Mouse (Mus musculus) midbrain, embryonic 15.5 days (tissue): ENCODE measurements around the gene Aqp6. TPM values are rescaled to one million over a fixed set of nuclear protein-coding genes. Genes with fewer than 3 reads are reported as not detected.

Experiments used
- ATAC-seq: fragments of 200-750 bp; cut with Nextera tagmentation; replicated peaks from 2 replicates; pipeline ENCODE4 v1.8.0; 2017; ENCODE audit warnings: moderate TSS enrichment
- H3K27ac ChIP-seq: fragments of 300-500 bp; sonication (generic); 2 replicates; pipeline ENCODE4 v1.5.1; 2015; ENCODE audit warnings: mild to moderate bottlenecking, inconsistent platforms
- H3K27me3 ChIP-seq: fragments of 300-500 bp; sonication (generic); replicated peaks from 2 replicates; pipeline ENCODE4 v1.6.1; 2015; ENCODE audit warnings: inconsistent platforms
- H3K36me3 ChIP-seq: fragments of 300-500 bp; sonication (generic); replicated peaks from 2 replicates; pipeline ENCODE4 v1.6.1; 2015; ENCODE audit warnings: inconsistent platforms
- H3K4me1 ChIP-seq: fragments of 300-500 bp; sonication (generic); 2 replicates; pipeline ENCODE4 v1.6.1; 2015; ENCODE audit warnings: inconsistent platforms
- H3K4me2 ChIP-seq: fragments of 300-500 bp; sonication (generic); 2 replicates; pipeline ENCODE4 v1.6.1; 2015; ENCODE audit warnings: inconsistent platforms, mild to moderate bottlenecking, moderate library complexity
- H3K4me3 ChIP-seq: fragments of 300-500 bp; sonication (generic); 2 replicates; pipeline ENCODE4 v1.5.1; 2015; ENCODE audit warnings: mild to moderate bottlenecking, inconsistent platforms
- H3K9ac ChIP-seq: fragments of 300-500 bp; sonication (generic); 2 replicates; pipeline ENCODE4 v1.6.1; 2015; ENCODE audit warnings: mild to moderate bottlenecking, inconsistent platforms
- H3K9me3 ChIP-seq: fragments of 300-500 bp; sonication (generic); 2 replicates; pipeline ENCODE4 v1.6.1; 2016; ENCODE audit warnings: inconsistent platforms
- WGBS: fragments of 180-500 bp; shearing (Covaris S2); methylation state at CpG from one replicate; pipeline ENCODE4 v1.1.7; 2015; ENCODE audit warnings: mixed read lengths; 5-methylcytosine and 5-hydroxymethylcytosine counted together
- polyA plus RNA-seq: library from polyadenylated mRNA; unstranded; fragments of >200 nt; fragmentation: Nextera tagmentation; extraction: Ambion mirVana; gene quantifications from 2 replicates; pipeline ENCODE4 v1.2.1, GENCODE M21; 2015

Gene Aqp6
- polyA plus RNA-seq, 1 experiment from 2014 or later: 0.49 TPM

DNA sequence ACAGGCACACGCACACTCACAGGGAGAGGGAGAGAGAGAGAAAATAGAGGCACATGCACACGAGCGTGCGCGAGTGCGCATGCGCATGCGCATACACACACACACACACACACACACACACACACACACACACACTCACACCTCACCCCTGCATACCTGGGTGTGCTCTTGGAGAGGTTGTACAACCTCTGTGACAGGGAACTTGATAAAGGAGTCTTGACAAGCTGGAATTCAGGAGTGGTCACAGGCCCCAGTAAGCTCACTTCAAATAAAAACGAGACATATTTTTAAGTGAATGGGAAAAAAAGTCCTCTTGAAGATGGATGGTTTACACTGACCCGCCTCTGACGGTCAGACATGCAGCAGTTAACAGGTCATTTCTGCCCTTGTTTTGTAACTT is 20.9 kb downstream of the Aqp6 start:
- Histone ChIP-seq H3K27me3 (no peaks in the 10 kb centered on the region), H3K27ac (no peak overlapping the region), H3K9ac (no peak overlapping the region), H3K4me2 (no peak overlapping the region), H3K4me1 (no peaks in the 10 kb centered on the region), H3K36me3 (0 out of 2 replicates have a peak, but pooled peaks cover 8% of the 10 kb centered on the region), H3K4me3 (no peak overlapping the region), H3K9me3 (no peaks in the 10 kb centered on the region)
- 96% methylated on average over 11 of the region's 11 CpGs for WGBS
- ATAC-seq: no peak

- peaks cover 6% of the 10 kb centered on the region; the same call in 1 of the 2 replicates for H3K4me1 ChIP-seq
- H3K27ac ChIP-seq: no peak overlapping the region
- no peak overlapping the region for H3K4me2 ChIP-seq
- H3K4me3 ChIP-seq: no peak overlapping the region
- no peak overlapping the region for H3K9ac ChIP-seq
- H3K27me3 ChIP-seq: no peaks in the 10 kb centered on the region
- H3K36me3 ChIP-seq: peaks cover 12% of the 10 kb centered on the region
- H3K9me3 ChIP-seq: no peaks in the 10 kb centered on the region
- ATAC-seq: no peak
Measured at GRCm38 (mm10) chr15:99631618-99632017, 30.4 kb downstream of the Aqp6 start.

GRCm38 (mm10) chr15:99634702-99635101 is 33.5 kb downstream of the Aqp6 start:
- H3K4me3 ChIP-seq: no peak overlapping the region
- H3K4me1 ChIP-seq: peaks cover 20% of the 10 kb centered on the region
- peaks cover 12% of the 10 kb centered on the region for H3K36me3 ChIP-seq
- no peak overlapping the region for H3K27ac ChIP-seq
- H3K4me2 ChIP-seq: no peak overlapping the region
- H3K9me3 ChIP-seq: no peaks in the 10 kb centered on the region
- no peak for ATAC-seq
- no peaks in the 10 kb centered on the region for H3K27me3 ChIP-seq
- 94% methylated on average over 7 of the region's 7 CpGs for WGBS
- no peak overlapping the region for H3K9ac ChIP-seq

DNA sequence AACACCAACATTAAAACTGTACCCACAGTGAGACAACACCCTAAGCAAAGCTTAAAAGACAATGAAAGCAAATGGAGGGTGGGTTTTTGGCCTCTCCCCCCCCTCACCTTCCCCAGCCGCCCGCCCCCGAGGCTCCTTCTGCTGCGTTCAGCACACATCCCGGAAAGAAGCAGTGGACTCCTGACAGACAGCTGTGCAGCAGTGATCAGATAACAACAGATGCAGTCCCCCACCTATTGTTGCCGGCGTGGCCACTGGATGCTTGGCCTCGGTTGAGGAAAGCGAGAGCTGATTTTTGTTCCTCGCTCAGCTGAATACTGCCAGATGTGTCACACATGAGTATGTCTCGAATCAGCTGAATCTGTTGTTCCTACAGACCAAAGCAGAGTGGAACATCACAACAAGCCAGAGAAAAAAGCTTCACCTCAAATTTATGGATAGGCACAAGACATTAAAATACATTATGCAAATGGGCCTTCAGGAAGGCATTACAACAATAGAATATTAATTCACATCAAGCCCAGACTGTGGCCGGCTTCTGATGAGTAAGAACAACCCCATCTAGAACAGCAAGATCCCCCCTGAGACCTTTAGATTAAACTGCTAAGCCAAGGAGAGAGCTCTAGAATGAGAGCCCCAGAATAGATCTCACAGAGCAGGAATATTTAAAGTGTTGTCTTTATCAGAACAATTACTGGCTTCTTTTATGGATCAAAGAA is 36.4 kb downstream of the Aqp6 start:
- H3K4me1 ChIP-seq: peaks cover 23% of the 10 kb centered on the region
- H3K9me3 ChIP-seq: no peaks in the 10 kb centered on the region
- peak overlapping the region; percentile 81 for H3K27ac ChIP-seq
- 38% methylated on average over 12 of the region's 12 CpGs for WGBS
- ATAC-seq: peak; percentile 63; the same call in 1 of the 2 replicates
- no peaks in the 10 kb centered on the region for H3K27me3 ChIP-seq
- H3K4me3 ChIP-seq: no peak overlapping the region
- peaks cover under 1% of the 10 kb centered on the region; the same call in 1 of the 2 replicates for H3K36me3 ChIP-seq
- H3K9ac ChIP-seq: no peak overlapping the region
- H3K4me2 ChIP-seq: peak overlapping the region; percentile 22

GRCm38 (mm10) chr15:99638124-99638485 is 36.9 kb downstream of the Aqp6 start:
- H3K4me1 ChIP-seq: peaks cover 25% of the 10 kb centered on the region
- H3K9me3 ChIP-seq: no peaks in the 10 kb centered on the region
- H3K36me3 ChIP-seq: no peaks in the 10 kb centered on the region; the same call in 1 of the 2 replicates
- H3K27ac ChIP-seq: peak overlapping the region; percentile 81
- H3K27me3 ChIP-seq: no peaks in the 10 kb centered on the region
- WGBS: 58% methylated on average over 5 of the region's 5 CpGs
- H3K9ac ChIP-seq: no peak overlapping the region
- H3K4me3 ChIP-seq: no peak overlapping the region
- 0 out of 2 replicates have a peak, but pooled peaks have one; percentile 67 for ATAC-seq
- no peak overlapping the region for H3K4me2 ChIP-seq

GRCm38 (mm10) chr15:99642622-99643021 is 41.4 kb downstream of the Aqp6 start:
- Histone ChIP-seq H3K9ac (no peak overlapping the region), H3K9me3 (no peaks in the 10 kb centered on the region), H3K4me1 (peaks cover 50% of the 10 kb centered on the region), H3K4me3 (no peak overlapping the region), H3K4me2 (no peak overlapping the region), H3K27me3 (no peaks in the 10 kb centered on the region), H3K36me3 (no peaks in the 10 kb centered on the region), H3K27ac (no peak overlapping the region)
- 57% methylated on average over 6 of the region's 6 CpGs for WGBS
- ATAC-seq: no peak

- peak overlapping the region; percentile 53; the same call in 1 of the 2 replicates for H3K27ac ChIP-seq
- no peak overlapping the region for H3K9ac ChIP-seq
- no peak overlapping the region for H3K4me2 ChIP-seq
- H3K9me3 ChIP-seq: no peaks in the 10 kb centered on the region
- ATAC-seq: peak; percentile 56; the same call in 1 of the 2 replicates
- H3K4me1 ChIP-seq: peaks cover 56% of the 10 kb centered on the region
- H3K27me3 ChIP-seq: no peaks in the 10 kb centered on the region
- WGBS: 67% methylated on average over 10 of the region's 10 CpGs
- no peaks in the 10 kb centered on the region for H3K36me3 ChIP-seq
- H3K4me3 ChIP-seq: no peak overlapping the region
Measured at GRCm38 (mm10) chr15:99643832-99644231, 42.6 kb downstream of the Aqp6 start.

DNA sequence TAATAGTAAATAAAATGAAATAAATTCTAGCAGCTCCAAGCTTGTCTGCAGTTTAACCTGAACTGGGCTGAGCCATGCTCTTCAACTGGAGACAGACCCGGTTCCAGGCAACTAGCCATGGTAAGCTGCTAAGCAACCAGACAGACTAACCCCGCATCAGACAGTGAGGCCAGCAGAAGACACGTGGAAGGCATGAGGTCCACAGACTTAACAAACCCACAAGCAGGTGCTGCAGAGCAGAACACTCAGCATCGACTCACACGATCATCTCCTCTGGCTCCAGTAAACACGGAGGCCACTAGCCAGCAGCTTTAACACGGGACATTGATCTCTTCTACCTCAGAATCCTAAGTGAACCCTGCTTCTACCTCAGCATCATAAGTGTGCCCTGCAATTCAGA is 43.6 kb downstream of the Aqp6 start:
- 0 out of 2 replicates have a peak, but pooled peaks have one; percentile 63 for ATAC-seq
- Histone ChIP-seq H3K36me3 (no peaks in the 10 kb centered on the region), H3K4me1 (peaks cover 64% of the 10 kb centered on the region)

DNA sequence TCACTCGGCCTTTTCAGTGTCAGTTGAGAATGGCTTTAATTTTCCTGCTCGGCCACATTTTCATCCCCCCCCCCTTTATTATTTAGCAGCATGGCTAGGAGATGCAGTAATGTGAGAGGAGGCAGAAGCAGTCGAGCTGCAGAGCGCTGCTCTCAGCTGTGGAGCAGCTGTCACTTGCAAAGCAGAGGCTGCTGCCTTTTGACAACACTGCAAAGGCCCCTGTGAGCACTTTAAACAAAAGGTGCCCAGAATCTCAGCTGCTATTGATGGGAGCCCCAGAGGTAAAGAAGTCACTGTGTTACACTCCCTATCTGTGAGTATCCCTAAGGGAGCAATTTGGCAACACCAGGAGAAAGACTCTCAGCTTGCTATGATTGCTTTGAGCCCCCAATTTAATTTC is 47.1 kb downstream of the Aqp6 start:
- no peaks in the 10 kb centered on the region for H3K9me3 ChIP-seq
- no peaks in the 10 kb centered on the region for H3K27me3 ChIP-seq
- WGBS: 10% methylated on average over 4 of the region's 4 CpGs
- no peaks in the 10 kb centered on the region for H3K36me3 ChIP-seq
- 0 out of 2 replicates have a peak overlapping the region, but pooled peaks have one; percentile 16 for H3K9ac ChIP-seq
- no peak for ATAC-seq
- H3K4me3 ChIP-seq: no peak overlapping the region
- peak overlapping the region; percentile 15; the same call in 1 of the 2 replicates for H3K4me2 ChIP-seq
- H3K27ac ChIP-seq: peak overlapping the region; percentile 75
- peaks cover 78% of the 10 kb centered on the region for H3K4me1 ChIP-seq

More for the DNA sequence above, 43.6 kb downstream of the Aqp6 start:
- 31% methylated on average over 7 of the region's 7 CpGs for WGBS
- H3K9ac ChIP-seq: no peak overlapping the region
- no peaks in the 10 kb centered on the region for H3K9me3 ChIP-seq
- H3K27ac ChIP-seq: peak overlapping the region; percentile 35
- H3K4me2 ChIP-seq: no peak overlapping the region; the same call in 1 of the 2 replicates
- no peak overlapping the region for H3K4me3 ChIP-seq
- no peaks in the 10 kb centered on the region for H3K27me3 ChIP-seq

DNA sequence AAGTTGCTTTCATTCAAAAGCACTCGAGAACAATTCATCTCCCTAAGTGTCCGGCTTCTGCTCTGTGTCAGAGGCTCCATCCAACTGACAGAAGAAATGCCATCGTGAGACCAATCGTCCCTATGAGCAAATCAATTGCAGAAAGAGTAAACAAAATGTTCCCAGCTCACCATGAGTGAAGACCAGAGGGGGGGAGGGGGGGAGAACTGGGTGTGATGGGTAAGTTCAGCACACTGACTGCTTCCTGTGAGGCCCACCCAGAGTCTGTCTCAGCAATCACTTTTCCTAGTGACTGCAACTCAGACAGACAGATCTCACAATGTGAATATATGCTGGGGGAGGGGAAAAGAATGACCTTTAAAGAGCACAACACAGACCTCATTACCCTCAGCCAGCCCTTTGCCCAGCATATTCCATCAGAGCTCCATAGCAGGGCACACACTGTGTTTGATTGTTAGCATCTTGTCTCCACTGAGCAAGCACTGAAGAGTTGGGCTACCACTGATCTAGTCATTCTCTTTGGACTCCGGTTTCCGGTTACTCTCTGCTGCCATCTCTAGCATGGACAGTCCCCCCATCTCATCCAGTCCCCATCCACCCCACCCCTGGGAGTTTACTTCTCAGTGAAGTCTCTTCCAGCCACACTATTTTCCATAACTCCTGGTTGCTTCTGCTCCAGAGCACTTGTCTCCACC is 48.0 kb downstream of the Aqp6 start:
- peaks cover 77% of the 10 kb centered on the region for H3K4me1 ChIP-seq

DNA sequence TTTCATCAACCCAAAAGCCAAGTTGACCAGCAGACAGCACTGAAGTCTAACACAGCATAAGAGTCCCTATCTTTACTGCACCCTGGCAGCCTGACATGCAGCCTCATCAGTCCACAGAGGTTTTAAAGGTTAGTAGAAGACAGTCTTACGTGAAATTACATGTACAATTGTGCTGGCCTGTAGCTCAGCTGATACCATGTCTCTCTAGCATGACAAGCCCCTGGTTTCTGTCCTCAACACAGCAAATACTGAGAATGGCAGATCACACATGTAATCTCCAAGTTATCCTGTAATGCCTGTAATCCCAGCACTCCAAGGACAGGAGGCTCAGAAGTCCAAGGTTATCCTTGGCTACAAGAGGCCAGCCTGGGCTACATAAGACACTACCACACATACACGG is 49.1 kb downstream of the Aqp6 start:
- 56% methylated on average over 2 of the region's 2 CpGs for WGBS
- Histone ChIP-seq H3K9me3 (no peaks in the 10 kb centered on the region), H3K27ac (no peak overlapping the region), H3K36me3 (no peaks in the 10 kb centered on the region), H3K27me3 (0 out of 2 replicates have a peak, but pooled peaks cover 3% of the 10 kb centered on the region), H3K4me3 (peak overlapping the region; percentile 92), H3K4me2 (peak overlapping the region; percentile 94), H3K9ac (no peak overlapping the region), H3K4me1 (peaks cover 68% of the 10 kb centered on the region)
- no peak for ATAC-seq

More for the DNA sequence above, 48.0 kb downstream of the Aqp6 start:
- Histone ChIP-seq H3K27ac (peak overlapping the region; percentile 75; the same call in 1 of the 2 replicates), H3K36me3 (no peaks in the 10 kb centered on the region), H3K4me3 (no peak overlapping the region), H3K27me3 (no peaks in the 10 kb centered on the region), H3K9ac (no peak overlapping the region), H3K4me2 (peak overlapping the region; percentile 94), H3K9me3 (no peaks in the 10 kb centered on the region)
- 21% methylated on average over 6 of the region's 6 CpGs for WGBS
- ATAC-seq: no peak

GRCm38 (mm10) chr15:99651163-99651872 is 50.1 kb downstream of the Aqp6 start, which contains the start of gene Racgap1:
TSS of gene Racgap1 (minus strand) at chr15:99651656.
- peak within 1 kb of the TSS; percentile 65 for H3K9ac ChIP-seq
- H3K4me3 ChIP-seq: peak within 1 kb of the TSS; percentile 92
- peak; percentile 93 for ATAC-seq

More at GRCm38 (mm10) chr15:99651163-99651872, 50.1 kb downstream of the Aqp6 start, which contains the start of gene Racgap1:
- Histone ChIP-seq H3K27ac (no peak within 1 kb of the TSS), H3K4me1 (peaks cover 62% of the 10 kb centered on the region), H3K4me2 (peak within 1 kb of the TSS; percentile 94), H3K27me3 (0 out of 2 replicates have a peak, but pooled peaks cover 3% of the 10 kb centered on the region), H3K9me3 (no peaks in the 10 kb centered on the region), H3K36me3 (no peaks in the 10 kb centered on the region)
- WGBS: 0% methylated on average over 52 of the region's 68 CpGs
